Mouse (Mus musculus): ENCODE measurements around the gene Pclo. TPM values are rescaled to one million over a fixed set of nuclear protein-coding genes. Genes with fewer than 3 reads are reported as not detected.

The Pclo gene
- polyA plus RNA-seq, 1 experiment = not detected

DNA sequence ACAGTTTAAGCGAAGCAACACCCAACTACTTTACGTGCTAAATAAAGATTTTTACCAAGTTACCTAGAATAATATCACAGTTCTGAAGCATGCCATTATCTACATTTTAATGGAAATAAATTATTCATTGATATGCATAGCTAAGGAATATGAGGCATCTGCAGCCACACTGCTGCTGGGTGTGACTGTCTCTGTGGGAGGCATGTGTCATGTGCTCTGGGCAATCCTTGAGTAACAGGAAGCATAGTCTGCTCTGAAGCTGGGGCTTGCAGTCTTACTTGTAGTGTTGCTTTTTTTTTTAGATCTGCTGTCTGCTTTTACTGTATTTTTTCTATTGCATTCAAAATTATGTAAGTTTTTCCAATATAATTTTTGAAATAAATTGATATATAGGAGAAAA, 17.2 kb downstream of the Pclo start:
- TF ChIP-seq POLR2A (IDR thresholded peaks at IDR 0.05; ENCODE audit: borderline replicate concordance, control insufficient read depth, low read depth, low read length) (no peak), CTCF (IDR thresholded peaks at IDR 0.05; ENCODE audit: control insufficient read depth, insufficient read depth, low read length) (no peak)
- WGBS = 81% methylated on average over 2 of the region's 2 CpGs

DNA sequence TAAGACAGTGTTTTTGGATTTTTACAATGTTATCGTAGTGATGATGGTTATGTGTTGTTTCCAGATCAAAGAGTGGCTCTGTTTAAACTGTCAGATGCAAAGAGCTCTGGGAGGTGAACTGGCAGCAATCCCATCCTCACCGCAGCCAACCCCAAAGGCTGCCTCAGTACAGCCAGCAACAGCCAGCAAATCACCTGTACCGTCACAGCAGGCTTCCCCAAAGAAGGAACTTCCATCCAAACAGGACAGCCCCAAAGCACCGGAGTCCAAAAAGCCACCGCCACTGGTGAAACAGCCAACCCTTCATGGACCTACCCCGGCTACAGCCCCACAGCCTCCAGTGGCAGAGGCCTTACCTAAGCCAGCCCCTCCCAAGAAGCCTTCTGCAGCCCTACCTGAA, 24.6 kb downstream of the Pclo start:
- H3K4me1 ChIP-seq (ENCODE audit: control insufficient read depth, insufficient read depth, low read length) = no peaks in the 10 kb centered on the region
- TF ChIP-seq CTCF (IDR thresholded peaks at IDR 0.05; ENCODE audit: control insufficient read depth, insufficient read depth, low read length) (no peak), POLR2A (IDR thresholded peaks at IDR 0.05; ENCODE audit: borderline replicate concordance, control insufficient read depth, low read depth, low read length) (no peak)
- 77% methylated on average over 6 of the region's 6 CpGs for WGBS
- no peak overlapping the region for H3K27ac ChIP-seq (ENCODE audit: control insufficient read depth, insufficient read depth, low read depth, low read length, poor library complexity)
- H3K4me3 ChIP-seq (replicated peaks; ENCODE audit: control insufficient read depth, low read depth, low read length) = no peak overlapping the region

More for the DNA sequence above, 17.2 kb downstream of the Pclo start:
- H3K4me1 ChIP-seq (ENCODE audit: control insufficient read depth, insufficient read depth, low read length) = no peaks in the 10 kb centered on the region
- H3K27ac ChIP-seq (ENCODE audit: control insufficient read depth, insufficient read depth, low read depth, low read length, poor library complexity) = no peak overlapping the region
- H3K4me3 ChIP-seq (replicated peaks; ENCODE audit: control insufficient read depth, low read depth, low read length) = no peak overlapping the region

DNA sequence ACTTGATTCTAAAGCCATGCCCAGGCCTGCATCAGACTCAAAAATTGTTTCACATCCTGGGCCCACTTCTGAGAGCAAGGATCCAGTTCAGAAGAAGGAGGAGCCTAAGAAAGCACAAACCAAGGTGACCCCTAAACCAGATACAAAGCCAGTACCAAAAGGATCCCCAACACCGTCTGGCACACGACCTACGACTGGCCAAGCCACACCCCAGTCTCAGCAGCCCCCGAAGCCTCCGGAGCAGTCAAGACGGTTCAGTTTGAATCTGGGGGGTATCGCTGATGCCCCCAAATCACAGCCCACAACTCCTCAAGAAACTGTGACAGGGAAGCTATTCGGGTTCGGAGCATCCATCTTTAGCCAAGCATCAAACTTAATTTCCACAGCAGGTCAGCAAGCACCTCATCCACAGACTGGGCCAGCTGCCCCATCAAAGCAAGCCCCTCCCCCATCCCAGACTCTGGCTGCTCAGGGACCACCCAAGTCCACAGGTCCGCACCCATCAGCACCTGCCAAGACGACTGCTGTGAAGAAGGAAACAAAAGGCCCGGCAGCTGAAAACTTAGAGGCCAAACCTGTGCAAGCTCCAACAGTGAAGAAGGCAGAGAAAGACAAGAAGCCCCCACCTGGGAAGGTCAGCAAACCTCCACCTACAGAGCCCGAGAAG, 25.4 kb downstream of the Pclo start:
- Histone ChIP-seq H3K4me3 (replicated peaks; ENCODE audit: control insufficient read depth, low read depth, low read length) (no peak overlapping the region), H3K4me1 (ENCODE audit: control insufficient read depth, insufficient read depth, low read length) (no peaks in the 10 kb centered on the region), H3K27ac (ENCODE audit: control insufficient read depth, insufficient read depth, low read depth, low read length, poor library complexity) (no peak overlapping the region)
- 72% methylated on average over 13 of the region's 13 CpGs for WGBS
- no peak for TF ChIP-seq POLR2A (IDR thresholded peaks at IDR 0.05; ENCODE audit: borderline replicate concordance, control insufficient read depth, low read depth, low read length)
- no peak for TF ChIP-seq CTCF (IDR thresholded peaks at IDR 0.05; ENCODE audit: control insufficient read depth, insufficient read depth, low read length)

DNA sequence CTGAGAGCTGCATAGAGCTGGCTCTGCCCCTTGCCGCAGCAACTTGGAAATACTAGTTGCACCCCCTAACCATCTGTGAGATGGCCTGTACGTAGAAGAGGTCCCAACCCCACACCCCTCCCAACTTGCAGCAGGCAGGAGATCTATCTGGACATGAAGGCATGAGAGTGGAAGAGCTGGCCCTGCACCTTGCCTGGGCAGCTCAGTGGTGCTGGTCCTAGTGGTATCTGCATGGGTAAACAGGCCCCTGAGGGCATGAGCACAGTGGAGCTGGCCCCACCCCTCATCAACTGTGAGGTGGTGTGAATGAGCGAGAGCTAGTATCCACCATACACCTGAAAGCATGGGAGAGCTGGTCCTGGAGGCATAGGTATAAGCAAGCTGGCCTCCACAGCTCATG, 60.9 kb downstream of the Pclo start:
- Histone ChIP-seq H3K4me1 (ENCODE audit: control insufficient read depth, insufficient read depth, low read length) (no peaks in the 10 kb centered on the region), H3K4me3 (replicated peaks; ENCODE audit: control insufficient read depth, low read depth, low read length) (no peak overlapping the region), H3K27ac (ENCODE audit: control insufficient read depth, insufficient read depth, low read depth, low read length, poor library complexity) (no peak overlapping the region)
- 68% methylated on average over 3 of the region's 3 CpGs for WGBS
- TF ChIP-seq CTCF (IDR thresholded peaks at IDR 0.05; ENCODE audit: control insufficient read depth, insufficient read depth, low read length) = no peak
- no peak for TF ChIP-seq POLR2A (IDR thresholded peaks at IDR 0.05; ENCODE audit: borderline replicate concordance, control insufficient read depth, low read depth, low read length)

DNA sequence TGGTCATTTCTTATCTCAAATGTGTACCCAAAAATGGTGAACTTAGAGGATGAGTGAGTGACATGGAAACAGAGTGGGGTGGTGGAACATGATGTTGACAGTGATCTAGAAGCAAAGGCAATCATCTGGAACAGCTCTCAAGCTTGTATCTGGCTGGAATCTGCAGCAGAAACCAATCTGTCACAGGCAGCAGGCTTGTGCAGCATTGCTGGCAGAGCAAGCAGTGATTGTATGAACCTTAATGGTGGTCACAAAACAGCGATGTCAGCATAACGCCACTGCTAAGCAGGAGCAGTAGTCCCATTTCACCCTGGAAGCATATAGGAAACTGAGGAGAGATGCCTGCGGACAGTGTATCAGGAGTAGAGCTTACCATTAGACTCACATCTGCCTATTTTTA, 76.8 kb downstream of the Pclo start:
- 73% methylated on average over 3 of the region's 3 CpGs for WGBS
- no peaks in the 10 kb centered on the region for H3K4me1 ChIP-seq (ENCODE audit: control insufficient read depth, insufficient read depth, low read length)
- no peak overlapping the region for H3K4me3 ChIP-seq (replicated peaks; ENCODE audit: control insufficient read depth, low read depth, low read length)
- H3K27ac ChIP-seq (ENCODE audit: control insufficient read depth, insufficient read depth, low read depth, low read length, poor library complexity) = no peak overlapping the region
- no peak for TF ChIP-seq CTCF (IDR thresholded peaks at IDR 0.05; ENCODE audit: control insufficient read depth, insufficient read depth, low read length)
- TF ChIP-seq POLR2A (IDR thresholded peaks at IDR 0.05; ENCODE audit: borderline replicate concordance, control insufficient read depth, low read depth, low read length) = no peak

DNA sequence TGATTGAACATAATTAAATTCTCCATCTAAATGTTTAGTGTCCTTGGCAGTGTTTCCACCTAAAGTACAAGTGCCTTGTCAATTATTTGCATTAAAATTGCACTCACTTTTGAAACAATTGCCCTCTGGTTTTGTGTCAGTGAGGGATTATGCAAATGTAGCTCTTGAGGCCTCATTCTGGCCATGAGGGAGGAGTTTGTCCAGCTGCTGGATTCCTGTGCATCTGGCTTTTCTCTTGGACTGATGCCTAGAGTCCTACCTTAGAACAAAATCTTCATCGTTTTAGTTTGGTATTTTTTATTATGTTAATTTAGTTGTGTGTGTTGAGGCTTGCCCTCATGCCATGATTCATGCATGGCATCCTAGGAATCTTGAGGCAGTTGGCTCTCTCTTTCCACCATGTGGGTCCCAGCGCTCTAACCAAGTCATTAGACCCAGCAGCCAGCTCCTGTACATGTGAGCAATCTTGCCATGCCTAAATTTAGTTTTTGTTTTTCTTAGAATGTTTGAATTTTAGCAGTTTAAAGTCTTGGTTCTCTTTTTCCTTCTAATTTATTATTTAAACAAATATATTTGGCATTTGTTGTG, 80.8 kb downstream of the Pclo start:
- H3K27ac ChIP-seq (ENCODE audit: control insufficient read depth, insufficient read depth, low read depth, low read length, poor library complexity) = no peak overlapping the region
- WGBS = 58% methylated on average over 2 of the region's 2 CpGs
- no peaks in the 10 kb centered on the region for H3K4me1 ChIP-seq (ENCODE audit: control insufficient read depth, insufficient read depth, low read length)
- no peak for TF ChIP-seq POLR2A (IDR thresholded peaks at IDR 0.05; ENCODE audit: borderline replicate concordance, control insufficient read depth, low read depth, low read length)
- TF ChIP-seq CTCF (IDR thresholded peaks at IDR 0.05; ENCODE audit: control insufficient read depth, insufficient read depth, low read length) = no peak
- no peak overlapping the region for H3K4me3 ChIP-seq (replicated peaks; ENCODE audit: control insufficient read depth, low read depth, low read length)

DNA sequence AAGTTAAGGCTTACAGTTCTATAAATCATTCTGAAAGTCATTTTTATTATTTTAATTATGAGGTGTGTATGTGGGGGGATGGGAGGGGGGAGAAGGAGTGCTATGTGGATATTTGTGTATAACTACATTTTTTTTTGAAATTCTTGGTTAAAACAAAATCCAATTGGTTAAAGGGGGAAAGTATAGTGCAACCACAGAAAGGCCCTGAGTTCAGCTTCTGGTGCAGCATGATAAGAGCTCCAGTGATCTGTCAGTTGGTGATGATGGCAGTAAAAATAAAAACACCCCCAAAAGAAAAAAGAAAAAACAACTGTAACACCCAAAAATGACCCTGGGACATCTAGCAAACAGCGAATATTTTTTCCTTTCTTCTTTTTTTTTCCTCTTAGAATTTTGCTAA, 93.6 kb downstream of the Pclo start:
- Histone ChIP-seq H3K4me1 (ENCODE audit: control insufficient read depth, insufficient read depth, low read length) (no peaks in the 10 kb centered on the region), H3K4me3 (replicated peaks; ENCODE audit: control insufficient read depth, low read depth, low read length) (no peak overlapping the region), H3K27ac (ENCODE audit: control insufficient read depth, insufficient read depth, low read depth, low read length, poor library complexity) (no peak overlapping the region)
- TF ChIP-seq POLR2A (IDR thresholded peaks at IDR 0.05; ENCODE audit: borderline replicate concordance, control insufficient read depth, low read depth, low read length) (no peak), CTCF (IDR thresholded peaks at IDR 0.05; ENCODE audit: control insufficient read depth, insufficient read depth, low read length) (no peak)
- WGBS = 43% methylated on average over 1 of the region's 1 CpGs

DNA sequence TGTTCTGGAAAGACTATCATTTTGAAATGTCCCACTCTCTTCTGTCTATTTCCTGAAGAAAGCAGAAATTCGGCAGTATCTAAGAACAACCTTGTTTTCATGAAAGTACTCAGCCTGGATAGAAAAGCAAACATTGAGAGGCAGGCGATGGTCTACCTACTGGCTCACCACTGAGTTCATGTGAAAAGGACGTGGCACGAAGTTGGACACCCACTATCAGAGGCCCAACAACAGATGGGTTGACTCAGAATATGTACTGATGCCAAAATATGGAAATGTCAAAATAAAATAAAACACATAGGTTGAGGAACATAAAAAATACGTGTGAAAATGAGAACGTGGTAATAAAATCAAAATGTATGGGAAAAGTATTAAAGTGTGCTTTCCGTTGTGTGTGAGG, 106.4 kb downstream of the Pclo start:
- no peak overlapping the region for H3K27ac ChIP-seq (ENCODE audit: control insufficient read depth, insufficient read depth, low read depth, low read length, poor library complexity)
- H3K4me1 ChIP-seq (ENCODE audit: control insufficient read depth, insufficient read depth, low read length) = no peaks in the 10 kb centered on the region
- WGBS = 78% methylated on average over 7 of the region's 7 CpGs
- TF ChIP-seq CTCF (IDR thresholded peaks at IDR 0.05; ENCODE audit: control insufficient read depth, insufficient read depth, low read length) (no peak), POLR2A (IDR thresholded peaks at IDR 0.05; ENCODE audit: borderline replicate concordance, control insufficient read depth, low read depth, low read length) (no peak)
- H3K4me3 ChIP-seq (replicated peaks; ENCODE audit: control insufficient read depth, low read depth, low read length) = no peak overlapping the region

All from bone marrow, adult 2 months (tissue).